In genomic region chr6:71804061-71804829, GRCm38 (mm10) we compare ENCODE assay signal across 8 mouse cellular contexts. TPM values are rescaled to one million over a fixed set of nuclear protein-coding genes. Genes with fewer than 3 reads are reported as not detected.
DNase-seq lines count a peak whose midpoint lies in the region; ATAC-seq and TF ChIP-seq lines count a peak whose summit lies in the region.

No protein-coding gene starts in this region.

- no peaks in the 10 kb centered on the region for H3K4me1 ChIP-seq in ES-E14 (ENCODE audit: control insufficient read depth in 2 of 2, insufficient read depth in 2 of 2, low read length in 2 of 2, poor library complexity in 1 of 2)
- no peaks in the 10 kb centered on the region for H3K4me1 ChIP-seq in forebrain, embryonic 10.5 days
- H3K4me1 ChIP-seq in heart, postnatal 0 days (ENCODE audit: control insufficient read depth, insufficient read depth) = peaks cover 21% of the 10 kb centered on the region
- peaks cover 22 to 31% of the 10 kb centered on the region in 2 experiments for H3K4me1 ChIP-seq in liver, embryonic 14.5 days (replicated peaks; ENCODE audit: control insufficient read depth in 2 of 2, insufficient read depth in 2 of 2, low read length in 1 of 2)
- H3K4me1 ChIP-seq in neural tube, embryonic 11.5 days (ENCODE audit: control insufficient read depth, insufficient read depth, low read length) = no peaks in the 10 kb centered on the region

- H3K27me3 ChIP-seq in forebrain, embryonic 10.5 days (ENCODE audit: poor library complexity, severe bottlenecking) = no peaks in the 10 kb centered on the region
- no peaks in the 10 kb centered on the region for H3K27me3 ChIP-seq in heart, postnatal 0 days (ENCODE audit: control insufficient read depth, insufficient read depth, low read length)
- H3K27me3 ChIP-seq in liver, embryonic 14.5 days (ENCODE audit: control insufficient read depth, insufficient read depth, low read length) = no peaks in the 10 kb centered on the region
- no peaks in the 10 kb centered on the region for H3K27me3 ChIP-seq in neural tube, embryonic 11.5 days (ENCODE audit: control insufficient read depth, insufficient read depth, low read length)

- no peak overlapping the region for H3K4me3 ChIP-seq in ES-E14 (ENCODE audit: insufficient read depth in 1 of 2, low read depth in 1 of 2, low read length in 2 of 2, poor library complexity in 1 of 2, severe bottlenecking in 1 of 2)
- H3K4me3 ChIP-seq in forebrain, embryonic 10.5 days = no peak overlapping the region
- peak overlapping the region; percentile 13; the same call in 1 of the 2 replicates for H3K4me3 ChIP-seq in heart, postnatal 0 days (ENCODE audit: low read depth, low read length)
- H3K4me3 ChIP-seq in liver, embryonic 14.5 days (ENCODE audit: insufficient read depth in 1 of 2, low read depth in 2 of 2, low read length in 2 of 2) = no peak overlapping the region
- H3K4me3 ChIP-seq in neural tube, embryonic 11.5 days (ENCODE audit: low read depth, low read length) = no peak overlapping the region

- peak; percentile 91 for ATAC-seq in heart, postnatal 0 days (ENCODE audit: insufficient read depth, low read depth)
- peak; percentile 49 for ATAC-seq in liver, embryonic 14.5 days (ENCODE audit: insufficient read depth)
- ATAC-seq in neural tube, embryonic 11.5 days (ENCODE audit: insufficient read depth, low FRiP score, low TSS enrichment) = peak; percentile 90

- TF ChIP-seq EP300 in heart, postnatal 0 days (IDR thresholded peaks at IDR 0.05; ENCODE audit: low read depth) = no peak
- no peak for TF ChIP-seq EP300 in liver, embryonic 14.5 days (IDR thresholded peaks at IDR 0.05; ENCODE audit: low read depth)

- DNase-seq in ES-E14 (ENCODE audit: low read depth, low spot score) = peak; percentile 63
- peak; percentile 65 for DNase-seq in c-Kit-negative CD71-positive TER-119-positive erythroid progenitor cells, embryonic 14.5 days (ENCODE audit: low read depth, low spot score)
- peak; percentile 66 for DNase-seq in forebrain, embryonic 10.5 days (ENCODE audit: extremely low spot score, low spot score)
- peak; percentile 88 for DNase-seq in heart, postnatal 0 days (ENCODE audit: low spot score)
- DNase-seq in kidney, postnatal 25 days = peak; percentile 67 to 74
- peak; percentile 55 to 65 (median 59) for DNase-seq in liver, embryonic 14.5 days (ENCODE audit: low read depth in 3 of 3, low spot score in 3 of 3)
- DNase-seq in neural tube, embryonic 11.5 days (ENCODE audit: low spot score) = peak; percentile 81
- peak; percentile 92 for DNase-seq in thymus, postnatal 0 days (ENCODE audit: low spot score)

- H3K9me3 ChIP-seq in ES-E14 (ENCODE audit: control insufficient read depth, insufficient read depth, low read depth, low read length) = no peaks in the 10 kb centered on the region
- H3K9me3 ChIP-seq in forebrain, embryonic 10.5 days = no peaks in the 10 kb centered on the region
- no peaks in the 10 kb centered on the region for H3K9me3 ChIP-seq in heart, postnatal 0 days (replicated peaks; ENCODE audit: control insufficient read depth, low read length)
- no peaks in the 10 kb centered on the region for H3K9me3 ChIP-seq in liver, embryonic 14.5 days (ENCODE audit: control insufficient read depth, low read length)
- no peaks in the 10 kb centered on the region for H3K9me3 ChIP-seq in neural tube, embryonic 11.5 days (ENCODE audit: control insufficient read depth, low read length)

- in situ Hi-C loops in ES-E14 (cut with MboI; ENCODE audit: low sequenced_read_pairs in 2 of 2, unreplicated experiment in 2 of 2) = no loop called here

- H3K36me3 ChIP-seq in ES-E14 (ENCODE audit: control insufficient read depth, insufficient read depth, low read length, poor library complexity, severe bottlenecking) = no peaks in the 10 kb centered on the region
- no peaks in the 10 kb centered on the region; the same call in 1 of the 2 replicates for H3K36me3 ChIP-seq in forebrain, embryonic 10.5 days (replicated peaks)
- peaks cover 2% of the 10 kb centered on the region; the same call in 1 of the 2 replicates for H3K36me3 ChIP-seq in heart, postnatal 0 days (replicated peaks; ENCODE audit: control insufficient read depth, insufficient read depth, low read length)
- H3K36me3 ChIP-seq in liver, embryonic 14.5 days (replicated peaks; ENCODE audit: control insufficient read depth, insufficient read depth, low read depth) = no peaks in the 10 kb centered on the region
- no peaks in the 10 kb centered on the region for H3K36me3 ChIP-seq in neural tube, embryonic 11.5 days (ENCODE audit: control insufficient read depth, insufficient read depth, low read length)

- no peak overlapping the region for H3K9ac ChIP-seq in ES-E14 (ENCODE audit: insufficient read depth, low read depth, low read length, poor library complexity, severe bottlenecking)
- 0 out of 2 replicates have a peak overlapping the region, but pooled peaks have one; percentile 12 for H3K9ac ChIP-seq in heart, postnatal 0 days (replicated peaks; ENCODE audit: low read depth, low read length)
- H3K9ac ChIP-seq in liver, embryonic 14.5 days (replicated peaks) = no peak overlapping the region
- no peak overlapping the region for H3K9ac ChIP-seq in neural tube, embryonic 11.5 days (ENCODE audit: low read length)

- H3K4me2 ChIP-seq in heart, postnatal 0 days (ENCODE audit: low read depth, low read length) = peak overlapping the region; percentile 44
- no peak overlapping the region for H3K4me2 ChIP-seq in liver, embryonic 14.5 days (ENCODE audit: low read depth)
- H3K4me2 ChIP-seq in neural tube, embryonic 11.5 days (ENCODE audit: low read depth) = no peak overlapping the region

- TF ChIP-seq CTCF in heart, postnatal 0 days (IDR thresholded peaks at IDR 0.05; ENCODE audit: low read depth) = peak; percentile 95
- peak; percentile 99 for TF ChIP-seq CTCF in liver, embryonic 14.5 days (IDR thresholded peaks at IDR 0.05; ENCODE audit: low read depth)

- no peak overlapping the region for H3K27ac ChIP-seq in ES-E14 (ENCODE audit: insufficient read depth, low read depth, low read length, poor library complexity, severe bottlenecking)
- no peak overlapping the region for H3K27ac ChIP-seq in forebrain, embryonic 10.5 days
- peak overlapping the region; percentile 82 for H3K27ac ChIP-seq in heart, postnatal 0 days (ENCODE audit: low read depth)
- H3K27ac ChIP-seq in liver, embryonic 14.5 days = no peak overlapping the region
- H3K27ac ChIP-seq in neural tube, embryonic 11.5 days (ENCODE audit: low read depth, low read length) = no peak overlapping the region

- 36% methylated on average over 12 of the region's 12 CpGs for WGBS in forebrain, embryonic 10.5 days
- 7% methylated on average over 12 of the region's 12 CpGs for WGBS in heart, postnatal 0 days
- 10% methylated on average over 12 of the region's 12 CpGs for WGBS in liver, embryonic 14.5 days (ENCODE audit: insufficient replicate concordance)
- 27% methylated on average over 12 of the region's 12 CpGs for WGBS in neural tube, embryonic 11.5 days

TF ChIP-seq in ES-E14, 5 proteins besides CTCF, POLR2A, EP300 and RAD21:
- no peak for TF ChIP-seq CHD2 (IDR thresholded peaks at IDR 0.05; ENCODE audit: low read depth, low read length)
- TF ChIP-seq ZC3H11A (IDR thresholded peaks at IDR 0.05; ENCODE audit: borderline replicate concordance, low read depth, low read length) = peak; percentile 98
- TF ChIP-seq ZNF384 (IDR thresholded peaks at IDR 0.05; ENCODE audit: low read depth, low read length) = 0 out of 2 replicates have a peak, but pooled peaks have one; percentile 26
- no peak for TF ChIP-seq HCFC1 (IDR thresholded peaks at IDR 0.05; ENCODE audit: borderline replicate concordance, insufficient read depth, low read length)
- TF ChIP-seq MAFK (IDR thresholded peaks at IDR 0.05; ENCODE audit: insufficient read depth, low read depth, low read length) = no peak

RNA-seq across cellular contexts. Expression of gene Mrpl35, which starts 22.5 kb away (rescaled TPM):
- total RNA-seq in ES-E14 (2012; rRNA removed) = 27.4 and 34.0 TPM in 2 replicates
- polyA plus RNA-seq in forebrain, embryonic 10.5 days (2016; fragmentation: Nextera tagmentation; extraction: Ambion mirVana) = 67.3 and 70.7 TPM in 2 replicates
- 8.9 and 13.2 TPM in 2 replicates for total RNA-seq in heart, postnatal 0 days (2014; rRNA removed; ENCODE audit: low replicate concordance)
- polyA plus RNA-seq in heart, postnatal 0 days (2015; fragmentation: Nextera tagmentation; extraction: Ambion mirVana) = 91.3 and 92.1 TPM in 2 replicates
- polyA plus RNA-seq in liver, embryonic 14.5 days (2012; rRNA removed) = 6.0 and 11.6 TPM in 2 replicates
- 70.5 and 71.5 TPM in 2 replicates for polyA plus RNA-seq in liver, embryonic 14.5 days (2014; fragmentation: Nextera tagmentation; extraction: Ambion mirVana)
- 58.7 and 59.7 TPM in 2 replicates for polyA plus RNA-seq in neural tube, embryonic 11.5 days (2014; fragmentation: Nextera tagmentation; extraction: Ambion mirVana)
- polyA plus RNA-seq in thymus, postnatal 0 days (2015; fragmentation: Nextera tagmentation; extraction: Ambion mirVana) = 87.0 and 95.4 TPM in 2 replicates

RNA-seq across cellular contexts. Expression of gene Immt, which starts 26.9 kb away (rescaled TPM):
- total RNA-seq in ES-E14 (2012; rRNA removed) = 166 and 181 TPM in 2 replicates
- polyA plus RNA-seq in forebrain, embryonic 10.5 days (2016; fragmentation: Nextera tagmentation; extraction: Ambion mirVana) = 225 TPM in 2 replicates
- total RNA-seq in heart, postnatal 0 days (2014; rRNA removed; ENCODE audit: low replicate concordance) = 504 and 545 TPM in 2 replicates
- polyA plus RNA-seq in heart, postnatal 0 days (2015; fragmentation: Nextera tagmentation; extraction: Ambion mirVana) = 499 and 506 TPM in 2 replicates
- polyA plus RNA-seq in liver, embryonic 14.5 days (2012; rRNA removed) = 43.4 and 47.0 TPM in 2 replicates
- polyA plus RNA-seq in liver, embryonic 14.5 days (2014; fragmentation: Nextera tagmentation; extraction: Ambion mirVana) = 132 and 133 TPM in 2 replicates
- 209 and 220 TPM in 2 replicates for polyA plus RNA-seq in neural tube, embryonic 11.5 days (2014; fragmentation: Nextera tagmentation; extraction: Ambion mirVana)
- polyA plus RNA-seq in thymus, postnatal 0 days (2015; fragmentation: Nextera tagmentation; extraction: Ambion mirVana) = 151 and 157 TPM in 2 replicates
